Mouse (Mus musculus) forebrain, embryonic 14.5 days (tissue): ENCODE data around the gene Wdr95. TPM values are rescaled to one million over a fixed set of nuclear protein-coding genes. Genes with fewer than 3 reads are reported as not detected.

ENCODE experiments used
- ATAC-seq: fragments of 200-750 bp; cut with Nextera tagmentation; 2 replicates; pipeline ENCODE4 v1.8.0; 2017; ENCODE audit warnings: mild to moderate bottlenecking, moderate library complexity
- DNase-seq: peaks from one replicate; pipeline ENCODE4 v3.0.0-alpha.2; 2015; ENCODE audit warnings: low spot score
- H3K27ac ChIP-seq: fragments of 300-500 bp; sonication (generic); 2 replicates; pipeline ENCODE4 v1.5.1; 2014; ENCODE audit warnings: low read depth, mild to moderate bottlenecking, control low read depth, low read length, moderate library complexity
- H3K27me3 ChIP-seq: fragments of 300-500 bp; sonication (generic); replicated peaks from 2 replicates; pipeline ENCODE4 v1.6.1; 2014; ENCODE audit warnings: low read length, control low read depth, mixed read lengths; ENCODE audit not compliant: control insufficient read depth, insufficient read depth
- H3K36me3 ChIP-seq: fragments of 300-500 bp; sonication (generic); 2 replicates; pipeline ENCODE4 v1.6.1; 2014; ENCODE audit warnings: low read length, control low read depth; ENCODE audit not compliant: control insufficient read depth, insufficient read depth
- H3K4me1 ChIP-seq: fragments of 300-500 bp; sonication (generic); 2 replicates; pipeline ENCODE4 v1.6.1; 2014; ENCODE audit warnings: antibody characterized with exemption, low read length, control low read depth; ENCODE audit not compliant: control insufficient read depth, insufficient read depth
- H3K4me2 ChIP-seq: fragments of 300-500 bp; sonication (generic); 2 replicates; pipeline ENCODE4 v1.6.1; 2014; ENCODE audit warnings: mild to moderate bottlenecking, control low read depth, low read length
- H3K4me3 ChIP-seq: fragments of 300-500 bp; sonication (generic); 2 replicates; pipeline ENCODE4 v1.5.1; 2014; ENCODE audit warnings: low read depth, low read length, control low read depth
- H3K9ac ChIP-seq: fragments of 300-500 bp; sonication (generic); 2 replicates; pipeline ENCODE4 v1.6.1; 2014; ENCODE audit warnings: mild to moderate bottlenecking, low read length, control low read depth, moderate library complexity
- H3K9me3 ChIP-seq: fragments of 300-500 bp; sonication (generic); replicated peaks from 2 replicates; pipeline ENCODE4 v1.6.1; 2016; ENCODE audit warnings: low read length, control low read depth, mixed read lengths; ENCODE audit not compliant: control insufficient read depth
- WGBS: fragments of 180-500 bp; shearing (Covaris S2); extraction: QIAGEN DNeasy Blood & Tissue Kit; methylation state at CpG from one replicate; pipeline ENCODE4 v1.1.7; 2014; 5-methylcytosine and 5-hydroxymethylcytosine counted together
- polyA plus RNA-seq: library from polyadenylated mRNA; unstranded; fragments of >200 nt; fragmentation: Nextera tagmentation; extraction: Ambion mirVana; gene quantifications from 2 replicates; pipeline ENCODE4 v1.2.1, GENCODE M21; 2014

The Wdr95 gene
- polyA plus RNA-seq, 1 experiment from 2014 or later: 0.69 TPM

DNA sequence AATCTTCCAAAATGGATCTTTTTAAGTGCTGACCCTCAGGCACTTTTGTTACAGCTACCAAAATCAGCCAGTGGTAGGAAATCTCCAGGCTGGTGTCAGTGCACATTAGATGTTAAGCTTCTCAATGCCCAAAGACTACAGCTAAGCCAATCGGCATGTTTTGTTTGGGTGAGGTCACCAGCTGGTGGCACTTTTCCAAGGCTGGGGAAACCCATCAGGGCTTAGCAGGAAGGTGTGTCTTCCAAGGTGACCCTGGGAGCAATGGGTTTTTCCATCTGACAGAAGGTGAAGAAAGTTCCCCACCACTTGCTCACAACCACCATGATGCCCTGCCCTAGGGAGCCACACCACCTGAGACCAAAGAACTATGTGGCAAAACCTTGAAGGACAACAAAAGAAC, 87.7 kb downstream of the Wdr95 start:
- H3K27ac ChIP-seq: no peak overlapping the region
- no peaks in the 10 kb centered on the region for H3K4me1 ChIP-seq
- DNase-seq (no peak), ATAC-seq (no peak)
- H3K4me3 ChIP-seq: no peak overlapping the region
- H3K9ac ChIP-seq: no peak overlapping the region
- H3K36me3 ChIP-seq: peaks cover 72% of the 10 kb centered on the region
- 61% methylated on average over 1 of the region's 1 CpGs for WGBS
- H3K4me2 ChIP-seq: no peak overlapping the region
- H3K27me3 ChIP-seq: no peaks in the 10 kb centered on the region
- H3K9me3 ChIP-seq: no peaks in the 10 kb centered on the region

DNA sequence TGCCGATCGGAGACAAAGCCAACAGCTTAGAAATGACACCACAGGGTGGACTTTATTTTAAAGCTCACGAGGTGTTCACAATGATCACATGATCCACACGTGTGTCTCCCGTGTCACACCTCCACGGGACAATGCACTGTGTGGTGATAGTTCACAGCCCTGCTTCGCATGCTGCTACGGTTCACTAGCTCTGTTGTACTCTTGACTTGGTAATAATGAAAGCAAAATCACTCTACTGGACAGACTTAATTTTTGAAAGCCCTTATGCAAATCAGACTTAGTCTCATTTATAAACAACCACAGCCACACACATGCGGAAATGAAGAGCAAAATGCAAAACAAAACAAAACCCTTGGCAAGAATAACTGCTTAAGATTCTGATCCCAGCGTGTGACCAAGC, 88.3 kb downstream of the Wdr95 start:
- no peak for DNase-seq
- no peak for ATAC-seq

DNA sequence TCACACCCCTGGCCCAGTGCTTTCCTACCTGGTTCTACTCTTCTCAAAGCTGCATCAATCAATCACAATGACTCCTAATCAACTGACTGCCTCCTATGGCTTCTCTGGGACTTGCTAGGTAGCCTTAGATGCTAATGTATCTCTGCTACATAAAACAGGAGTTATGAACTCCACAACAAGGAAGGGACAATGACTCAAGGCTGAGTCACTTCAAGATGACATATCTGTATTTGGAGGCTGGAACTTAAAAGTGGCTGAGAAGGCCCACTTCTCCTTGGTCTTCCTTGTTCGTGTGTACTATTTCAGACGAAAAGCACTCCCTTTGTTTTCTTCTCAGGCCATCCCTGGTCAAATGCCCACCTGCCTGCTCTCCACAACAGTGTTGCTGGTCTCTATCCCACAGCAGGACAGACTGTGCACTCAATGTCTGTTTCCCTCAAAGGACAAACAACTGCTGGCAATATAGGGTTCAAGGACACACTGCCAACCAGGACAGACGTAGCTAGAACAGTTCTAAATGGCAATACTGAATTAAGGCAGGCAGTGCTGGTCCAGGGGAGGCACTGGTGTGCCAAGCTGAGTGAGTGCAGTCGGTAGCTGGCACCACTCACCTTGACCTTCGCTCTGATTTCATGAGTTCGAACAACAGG, 89.4 kb downstream of the Wdr95 start:
- no peaks in the 10 kb centered on the region for H3K4me1 ChIP-seq
- ATAC-seq (no peak), DNase-seq (no peak)
- peaks cover 89% of the 10 kb centered on the region for H3K36me3 ChIP-seq
- no peaks in the 10 kb centered on the region for H3K9me3 ChIP-seq
- no peak overlapping the region for H3K4me2 ChIP-seq
- no peak overlapping the region for H3K27ac ChIP-seq
- no peak overlapping the region for H3K9ac ChIP-seq
- no peak overlapping the region for H3K4me3 ChIP-seq
- WGBS: 90% methylated on average over 6 of the region's 6 CpGs
- H3K27me3 ChIP-seq: no peaks in the 10 kb centered on the region

More for the DNA sequence above, 88.3 kb downstream of the Wdr95 start:
- Histone ChIP-seq H3K27ac (no peak overlapping the region), H3K9me3 (no peaks in the 10 kb centered on the region), H3K27me3 (no peaks in the 10 kb centered on the region), H3K9ac (no peak overlapping the region), H3K4me2 (no peak overlapping the region), H3K4me3 (no peak overlapping the region), H3K36me3 (peaks cover 78% of the 10 kb centered on the region), H3K4me1 (no peaks in the 10 kb centered on the region)
- WGBS: 65% methylated on average over 10 of the region's 10 CpGs

DNA sequence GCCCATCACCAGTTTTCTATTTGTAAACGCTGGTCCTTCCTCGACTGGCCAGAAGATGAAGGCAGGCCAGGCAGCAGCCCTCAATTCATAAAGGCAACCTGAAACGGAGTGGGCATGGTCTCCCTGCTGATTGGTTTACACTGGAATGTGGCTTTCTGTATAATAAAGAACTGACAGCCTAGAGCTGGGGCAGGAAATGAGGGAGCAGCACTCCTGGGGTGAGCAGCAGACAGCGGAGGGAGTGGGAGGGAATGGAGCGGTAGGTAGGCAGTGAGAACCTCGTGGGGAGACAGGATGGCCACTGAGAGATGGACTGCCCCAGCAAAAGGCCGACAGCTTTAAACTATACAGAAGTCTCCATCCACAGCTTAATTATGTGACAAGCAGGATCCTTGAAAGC, 93.7 kb downstream of the Wdr95 start:
- no peak overlapping the region for H3K4me2 ChIP-seq
- H3K4me3 ChIP-seq: no peak overlapping the region
- no peak overlapping the region for H3K9ac ChIP-seq
- H3K9me3 ChIP-seq: no peaks in the 10 kb centered on the region
- H3K27ac ChIP-seq: no peak overlapping the region
- no peak for ATAC-seq
- no peak for DNase-seq
- no peaks in the 10 kb centered on the region for H3K27me3 ChIP-seq
- 74% methylated on average over 7 of the region's 7 CpGs for whole genome bisulfite sequencing
- no peaks in the 10 kb centered on the region for H3K4me1 ChIP-seq
- peaks cover 98% of the 10 kb centered on the region for H3K36me3 ChIP-seq

DNA sequence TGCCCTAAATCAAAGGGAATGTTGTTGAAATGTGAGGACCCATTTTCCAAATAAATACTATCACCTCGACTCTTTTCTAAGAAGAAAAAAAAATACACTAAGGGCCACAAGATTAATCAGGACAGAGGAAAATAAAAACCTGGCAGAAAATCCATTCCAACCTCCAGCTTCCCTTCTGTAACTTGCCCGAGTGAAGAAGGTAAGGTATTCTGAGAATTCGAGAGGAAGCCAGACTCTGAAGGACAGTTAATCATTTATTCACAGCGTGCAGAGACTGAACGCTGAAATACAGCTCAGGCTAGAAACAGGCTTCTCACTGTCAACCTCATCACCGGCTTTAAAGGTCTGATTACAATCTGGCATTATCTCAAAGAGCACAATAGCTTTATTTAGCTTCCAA, 94.2 kb downstream of the Wdr95 start:
- WGBS: 83% methylated on average over 6 of the region's 6 CpGs
- no peaks in the 10 kb centered on the region for H3K9me3 ChIP-seq

DNA sequence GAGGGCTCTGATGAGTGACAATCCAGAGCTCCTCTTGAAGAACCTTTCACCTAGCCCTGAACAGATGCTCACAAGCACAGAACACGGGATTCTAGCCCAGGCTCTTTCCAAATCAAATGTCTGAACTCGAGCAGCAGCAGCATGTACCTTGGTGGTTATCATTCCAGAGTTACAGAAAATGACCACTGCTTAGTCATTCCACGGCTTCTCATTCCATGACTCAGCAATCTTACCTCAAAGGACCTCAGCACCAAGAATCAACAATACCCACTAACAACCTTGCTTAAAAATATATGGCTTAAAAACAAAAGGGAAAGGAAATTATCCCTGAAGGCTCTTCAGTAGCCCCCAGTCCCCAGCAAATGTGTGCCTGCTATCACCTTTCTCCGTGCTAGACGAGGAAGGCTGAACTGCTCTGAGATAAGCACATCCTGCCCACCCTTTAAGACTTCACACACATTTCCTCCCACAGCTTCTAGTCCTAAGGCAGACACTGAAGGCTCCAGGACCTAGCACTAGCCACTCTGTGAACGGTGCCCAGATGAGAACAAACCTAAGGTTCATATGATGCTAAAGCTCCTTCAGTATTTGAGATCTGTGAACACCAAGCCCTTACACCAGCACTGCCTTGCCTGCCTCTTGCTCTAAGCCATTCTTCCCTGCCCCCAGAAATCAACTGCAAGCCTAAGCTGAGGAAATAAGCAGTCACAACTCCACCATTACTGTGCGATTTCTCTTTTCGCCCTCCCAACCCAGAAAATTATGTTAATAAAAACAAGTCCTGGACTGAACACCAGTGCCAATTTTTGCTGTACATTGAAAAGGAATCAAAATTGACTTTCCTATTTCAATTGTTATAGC, 95.6 kb downstream of the Wdr95 start:
- 90% methylated on average over 8 of the region's 8 CpGs for WGBS
- no peaks in the 10 kb centered on the region for H3K9me3 ChIP-seq
- no peak for ATAC-seq
- H3K4me1 ChIP-seq: no peaks in the 10 kb centered on the region
- H3K4me2 ChIP-seq: no peak overlapping the region
- no peaks in the 10 kb centered on the region for H3K27me3 ChIP-seq
- no peak overlapping the region for H3K27ac ChIP-seq
- no peak for DNase-seq
- H3K9ac ChIP-seq: no peak overlapping the region
- peaks cover 96% of the 10 kb centered on the region for H3K36me3 ChIP-seq
- no peak overlapping the region for H3K4me3 ChIP-seq

More for the DNA sequence above, 94.2 kb downstream of the Wdr95 start:
- Histone ChIP-seq H3K4me2 (no peak overlapping the region), H3K4me1 (no peaks in the 10 kb centered on the region), H3K36me3 (peaks cover 98% of the 10 kb centered on the region), H3K27me3 (no peaks in the 10 kb centered on the region), H3K27ac (no peak overlapping the region), H3K9ac (no peak overlapping the region), H3K4me3 (no peak overlapping the region)
- no peak for DNase-seq
- no peak for ATAC-seq

DNA sequence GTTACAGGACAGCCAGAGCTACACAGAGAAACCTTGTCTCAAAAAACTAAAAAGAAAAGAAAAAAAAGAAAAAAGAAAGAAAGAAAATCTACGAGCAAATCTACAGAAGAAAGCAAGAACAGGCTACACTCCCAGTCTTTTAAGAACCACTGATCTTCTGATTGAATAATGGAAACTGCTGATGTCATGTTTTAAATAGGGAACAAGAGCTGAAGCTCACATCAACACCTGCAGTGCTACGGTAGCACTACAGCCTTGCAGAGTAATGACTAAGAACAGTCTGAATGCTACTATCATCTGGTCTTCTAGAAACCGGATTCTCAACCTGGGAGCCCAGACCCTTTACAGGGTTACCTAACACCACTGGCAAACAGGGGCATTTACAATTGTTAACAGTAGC, 97.1 kb downstream of the Wdr95 start:
- peaks cover 96% of the 10 kb centered on the region for H3K36me3 ChIP-seq
- no peak overlapping the region for H3K9ac ChIP-seq
- ATAC-seq (no peak), DNase-seq (no peak)
- H3K4me1 ChIP-seq: no peaks in the 10 kb centered on the region
- no peak overlapping the region for H3K27ac ChIP-seq
- 87% methylated on average over 3 of the region's 3 CpGs for WGBS
- no peak overlapping the region for H3K4me3 ChIP-seq
- no peaks in the 10 kb centered on the region for H3K27me3 ChIP-seq
- no peaks in the 10 kb centered on the region for H3K9me3 ChIP-seq
- no peak overlapping the region for H3K4me2 ChIP-seq

DNA sequence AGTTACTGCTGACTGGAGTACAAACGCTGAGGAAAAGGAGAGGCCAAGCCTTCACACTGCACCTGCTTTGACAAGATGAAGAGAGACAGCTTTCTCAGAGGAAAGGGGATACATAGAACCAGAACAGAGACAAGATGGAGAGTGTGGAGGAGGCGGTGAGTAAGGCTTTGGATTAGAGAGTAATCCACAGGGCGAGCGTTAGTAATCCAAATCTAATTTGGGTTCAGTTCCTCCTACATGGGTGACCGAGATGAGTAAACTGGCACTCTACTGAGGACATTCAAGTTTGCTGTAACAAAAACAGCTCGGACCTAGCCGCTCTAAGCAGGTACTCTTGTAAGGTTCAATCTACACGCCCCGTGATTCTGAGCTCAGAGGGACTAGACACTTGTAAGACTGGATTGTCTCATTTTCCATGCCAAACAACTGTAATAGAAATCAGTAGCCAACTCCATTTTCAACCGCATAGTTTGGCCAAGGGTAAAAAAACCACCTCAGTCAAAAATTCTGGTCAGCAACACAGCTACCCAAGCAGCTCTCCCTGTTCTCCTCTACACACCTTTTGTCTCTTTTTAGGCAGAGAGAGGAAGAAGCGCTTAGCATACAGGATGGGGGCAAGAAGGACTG, 106.0 kb downstream of the Wdr95 start:
- ATAC-seq (no peak), DNase-seq (no peak)
- 66% methylated on average over 11 of the region's 11 CpGs for WGBS
- H3K27me3 ChIP-seq: no peaks in the 10 kb centered on the region
- H3K9me3 ChIP-seq: no peaks in the 10 kb centered on the region
- H3K4me2 ChIP-seq: peak overlapping the region; percentile 85
- peaks cover 44% of the 10 kb centered on the region for H3K36me3 ChIP-seq
- peaks cover 12% of the 10 kb centered on the region for H3K4me1 ChIP-seq
- H3K4me3 ChIP-seq: peak overlapping the region; percentile 70
- no peak overlapping the region for H3K27ac ChIP-seq
- H3K9ac ChIP-seq: peak overlapping the region; percentile 79

DNA sequence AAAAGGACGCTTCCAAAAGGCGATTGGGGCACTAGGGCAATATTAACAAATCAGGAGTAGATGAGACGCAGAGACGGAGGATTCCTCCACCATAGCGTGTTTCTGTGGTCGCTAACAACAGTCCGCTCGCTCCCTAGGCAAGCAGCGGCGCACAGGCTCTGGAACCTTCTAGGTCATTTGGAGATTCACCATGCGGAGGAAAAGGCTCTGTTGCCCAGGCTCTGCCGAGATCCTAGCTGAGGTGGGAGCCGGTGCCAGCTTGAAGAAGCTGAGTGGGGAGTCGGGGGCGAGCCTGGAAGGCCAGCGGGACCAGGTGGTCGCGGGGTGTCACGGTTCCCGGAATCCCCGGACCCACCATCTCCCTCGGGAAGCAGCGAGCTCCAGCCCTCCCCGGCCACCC, 107.1 kb downstream of the Wdr95 start:
- peak overlapping the region; percentile 88 for H3K27ac ChIP-seq
- H3K4me3 ChIP-seq: peak overlapping the region; percentile 70
- H3K9ac ChIP-seq: peak overlapping the region; percentile 79
- under 1% methylated on average over 24 of the region's 24 CpGs for WGBS
- H3K4me1 ChIP-seq: peaks cover 12% of the 10 kb centered on the region
- no peaks in the 10 kb centered on the region for H3K9me3 ChIP-seq
- peak overlapping the region; percentile 85 for H3K4me2 ChIP-seq
- DNase-seq (peak; percentile 52), ATAC-seq (no peak)
- no peaks in the 10 kb centered on the region for H3K27me3 ChIP-seq
- H3K36me3 ChIP-seq: peaks cover 33% of the 10 kb centered on the region
